Mouse (Mus musculus) forebrain, embryonic 10.5 days (tissue): ENCODE results near the gene Gpatch8. TPM values are rescaled to one million over a fixed set of nuclear protein-coding genes. Genes with fewer than 3 reads are reported as not detected.

Source experiments
- DNase-seq: peaks from one replicate; pipeline ENCODE4 v3.0.0-alpha.2; 2017; ENCODE audit warnings: low spot score; ENCODE audit errors: extremely low spot score
- H3K27ac ChIP-seq: fragments of 300-500 bp; sonication (generic); 2 replicates; pipeline ENCODE4 v1.5.1; 2016; ENCODE audit warnings: mild to moderate bottlenecking
- H3K27me3 ChIP-seq: fragments of 300-500 bp; sonication (generic); 2 replicates; pipeline ENCODE4 v1.6.1; 2016; ENCODE audit warnings: mild to moderate bottlenecking; ENCODE audit not compliant: poor library complexity, severe bottlenecking
- H3K36me3 ChIP-seq: fragments of 300-500 bp; sonication (generic); replicated peaks from 2 replicates; pipeline ENCODE4 v1.6.1; 2016; ENCODE audit warnings: mild to moderate bottlenecking, moderate library complexity
- H3K4me1 ChIP-seq: fragments of 300-500 bp; sonication (generic); 2 replicates; pipeline ENCODE4 v1.6.1; 2016
- H3K4me3 ChIP-seq: fragments of 300-500 bp; sonication (generic); 2 replicates; pipeline ENCODE4 v1.5.1; 2016; ENCODE audit warnings: mild to moderate bottlenecking, moderate library complexity
- H3K9me3 ChIP-seq: fragments of 300-500 bp; sonication (generic); 2 replicates; pipeline ENCODE4 v1.6.1; 2016; ENCODE audit warnings: mild to moderate bottlenecking, moderate library complexity
- WGBS: fragments of 180-500 bp; shearing (Covaris S2); methylation state at CpG from one replicate; pipeline ENCODE4 v1.1.7; 2016; 5-methylcytosine and 5-hydroxymethylcytosine counted together
- polyA plus RNA-seq: library from polyadenylated mRNA; unstranded; fragments of >200 nt; fragmentation: Nextera tagmentation; extraction: Ambion mirVana; gene quantifications from 2 replicates; pipeline ENCODE4 v1.2.1, GENCODE M21; 2016

Gene Gpatch8
- polyA plus RNA-seq, 1 experiment from 2014 or later, result 58.7 TPM

DNA sequence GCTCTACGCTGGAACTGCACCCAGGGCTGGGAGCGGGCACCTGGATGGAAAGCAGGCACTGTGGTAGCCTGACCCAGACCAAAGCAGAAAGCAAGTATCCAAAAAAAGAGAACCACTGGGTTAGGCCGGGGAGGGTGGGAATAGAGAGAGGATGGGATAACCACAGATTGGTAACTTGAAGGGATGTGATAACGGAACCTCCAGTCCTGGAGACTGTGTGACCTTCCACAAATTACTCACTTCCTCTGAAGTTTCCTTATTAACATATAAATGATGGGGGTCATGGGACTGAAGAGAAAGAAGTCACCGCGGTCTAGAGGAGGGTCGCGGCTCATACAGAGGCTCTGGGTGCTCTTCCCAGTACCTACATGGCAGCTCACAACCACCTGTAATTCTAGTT lies 115.9 kb downstream of the Gpatch8 start:
- peaks cover 58% of the 10 kb centered on the region for H3K27me3 ChIP-seq
- 92% methylated on average over 8 of the region's 8 CpGs for WGBS
- no peak overlapping the region for H3K4me3 ChIP-seq
- H3K36me3 ChIP-seq, result peaks cover 88% of the 10 kb centered on the region
- no peak for DNase-seq
- H3K9me3 ChIP-seq, result no peaks in the 10 kb centered on the region
- H3K4me1 ChIP-seq, result peaks cover 44% of the 10 kb centered on the region
- H3K27ac ChIP-seq, result no peak overlapping the region

DNA sequence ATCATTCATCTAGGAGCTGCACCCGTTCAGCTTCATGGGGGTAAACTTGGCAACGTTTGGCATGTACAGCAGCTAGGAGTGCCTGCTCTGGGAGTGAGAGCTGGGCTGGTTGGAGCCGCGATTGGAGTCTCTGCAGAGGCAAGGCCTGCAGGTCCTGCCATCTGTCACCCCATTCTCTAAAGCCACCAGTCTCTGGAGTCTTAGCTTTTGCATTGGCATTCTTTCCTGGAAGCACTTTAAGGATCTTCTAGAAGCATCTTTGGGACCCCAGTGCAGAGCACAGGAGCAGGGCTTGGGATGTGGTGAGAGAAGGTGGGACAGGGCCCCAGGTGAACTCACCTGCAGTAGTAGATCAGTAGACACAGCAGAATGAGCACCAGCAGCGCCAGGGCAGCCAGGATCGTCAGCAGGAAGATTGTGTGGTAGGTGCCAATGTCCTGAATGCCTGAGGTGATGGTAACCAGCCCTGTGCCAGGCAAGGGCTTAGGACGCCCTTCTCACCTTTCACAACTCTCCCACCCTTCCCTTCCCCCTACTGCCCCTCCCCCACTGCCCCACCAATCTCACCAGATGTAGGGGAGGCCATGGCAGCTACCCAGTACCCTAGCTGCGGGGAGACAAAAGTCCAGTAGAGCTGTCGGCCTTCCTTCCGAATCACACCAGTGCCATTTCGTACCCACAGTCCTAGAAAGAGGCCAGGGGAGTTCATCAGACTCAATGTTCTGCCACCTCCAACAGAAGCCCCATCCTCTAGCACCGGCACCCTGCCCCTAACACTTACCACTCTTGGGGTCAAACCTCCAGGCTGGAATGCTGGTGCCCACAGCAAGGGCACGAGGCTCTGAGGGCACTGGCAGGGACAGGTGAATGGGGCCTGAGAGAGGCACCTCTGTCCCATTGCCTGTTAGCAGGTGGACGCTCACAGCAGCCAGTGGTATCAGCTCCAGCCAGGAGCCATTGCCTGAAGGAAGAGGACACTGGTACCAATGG lies 116.8 kb downstream of the Gpatch8 start:
- Histone ChIP-seq H3K4me3 (0 out of 2 replicates have a peak overlapping the region, but pooled peaks have one; percentile 52), H3K9me3 (no peaks in the 10 kb centered on the region), H3K27ac (no peak overlapping the region), H3K4me1 (peaks cover 35% of the 10 kb centered on the region), H3K36me3 (peaks cover 96% of the 10 kb centered on the region), H3K27me3 (peaks cover 61% of the 10 kb centered on the region)
- WGBS, result 78% methylated on average over 14 of the region's 14 CpGs
- DNase-seq, result no peak

DNA sequence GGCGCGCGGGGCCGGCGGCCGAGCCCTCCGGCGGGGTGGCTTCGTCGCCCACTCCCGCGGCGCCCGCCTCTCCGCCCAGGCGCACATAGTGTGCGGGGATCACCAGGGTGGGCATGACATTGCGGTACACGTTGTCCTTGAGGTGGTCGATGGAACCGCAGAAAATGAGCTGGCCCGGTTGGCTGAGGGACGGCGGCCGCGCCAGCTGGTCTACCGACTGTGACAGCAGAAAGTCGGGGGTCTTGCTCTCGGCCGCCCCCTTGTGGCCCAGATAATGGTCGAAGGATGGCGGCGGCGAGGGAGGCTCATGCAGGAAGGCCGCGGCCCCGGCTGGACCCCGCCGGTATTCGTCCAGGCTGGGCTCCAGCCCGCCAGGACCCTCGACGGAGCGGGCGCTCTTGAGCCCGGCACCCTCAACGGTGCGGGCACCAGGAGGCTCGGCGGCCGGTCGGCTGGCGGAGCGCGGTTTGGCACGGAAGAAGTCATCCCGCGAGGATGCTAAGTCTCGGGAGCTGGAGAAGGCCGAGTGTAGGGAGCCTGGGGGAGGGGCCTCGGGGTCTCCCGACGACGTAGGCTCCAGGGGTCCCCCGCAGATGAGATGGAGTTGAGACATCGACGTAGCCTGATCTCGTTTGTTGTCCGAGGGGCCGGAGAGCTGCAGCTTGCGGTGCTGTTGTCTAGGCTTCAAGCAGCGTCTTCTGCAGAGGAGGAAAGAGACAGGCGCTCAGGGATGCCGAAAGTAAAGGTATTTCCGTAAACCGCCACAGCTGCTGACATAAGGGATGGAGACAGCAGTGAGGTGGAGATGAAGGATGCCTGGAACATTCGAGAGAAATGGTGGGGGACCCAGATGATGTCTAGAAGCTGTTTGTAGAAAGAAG lies 117.7 kb downstream of the Gpatch8 start:
- DNase-seq, result peak; percentile 89
- Histone ChIP-seq H3K4me3 (peak overlapping the region; percentile 52), H3K4me1 (peaks cover 26% of the 10 kb centered on the region), H3K9me3 (no peaks in the 10 kb centered on the region), H3K36me3 (peaks cover 97% of the 10 kb centered on the region), H3K27ac (peak overlapping the region; percentile 72), H3K27me3 (peaks cover 61% of the 10 kb centered on the region)
- 7% methylated on average over 77 of the region's 77 CpGs for WGBS

DNA sequence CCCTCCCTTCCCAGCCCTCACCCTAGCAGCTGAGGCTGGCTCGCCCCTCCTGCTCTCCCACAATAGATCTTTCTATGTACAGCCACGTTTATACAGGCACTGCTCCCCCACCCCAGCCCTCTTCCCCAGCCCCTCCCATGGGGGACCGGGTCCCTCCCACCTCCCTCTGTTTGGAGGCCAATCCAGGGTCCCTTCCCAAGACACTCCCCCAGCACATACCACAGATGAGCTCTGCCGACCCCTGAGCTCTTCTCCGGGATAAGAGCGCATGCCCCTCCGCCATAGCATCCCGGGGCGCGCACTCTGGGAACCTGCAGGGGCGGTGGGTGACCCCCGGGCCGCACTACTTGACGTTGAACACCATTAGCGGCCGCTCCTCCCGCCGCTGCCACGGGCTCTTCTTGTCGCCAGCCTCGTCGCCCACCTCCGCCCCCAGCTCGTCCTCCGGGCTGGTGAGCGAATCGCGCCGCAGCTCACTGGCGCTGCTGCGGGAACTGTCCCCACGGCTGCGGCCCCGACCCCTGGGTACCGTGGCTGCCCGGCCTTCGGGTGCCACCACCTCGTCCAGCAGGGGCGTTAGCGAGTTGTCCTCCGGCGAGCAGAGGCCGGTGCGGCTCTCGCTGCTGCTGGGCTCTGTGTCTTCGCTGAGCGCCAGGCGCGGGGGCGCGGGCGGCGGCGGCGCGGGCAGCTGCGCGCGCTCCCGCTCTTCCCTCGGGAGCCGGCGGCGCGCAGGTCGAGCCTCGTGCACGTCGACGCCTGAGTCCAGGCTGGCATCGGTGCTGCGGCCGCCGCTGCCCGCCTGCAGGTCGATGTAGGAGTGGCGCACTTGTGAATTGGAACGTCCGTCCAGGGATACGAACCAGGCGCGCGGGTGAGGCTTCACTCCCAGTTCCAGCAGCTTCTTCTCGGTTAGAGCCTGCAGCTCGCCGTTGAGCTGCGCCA lies 118.8 kb downstream of the Gpatch8 start:
- H3K4me3 ChIP-seq, result peak overlapping the region; percentile 52
- peaks cover 31% of the 10 kb centered on the region for H3K4me1 ChIP-seq
- 1% methylated on average over 87 of the region's 87 CpGs for WGBS
- H3K27ac ChIP-seq, result peak overlapping the region; percentile 72
- DNase-seq, result peak; percentile 62
- peaks cover 61% of the 10 kb centered on the region for H3K27me3 ChIP-seq
- no peaks in the 10 kb centered on the region for H3K9me3 ChIP-seq
- H3K36me3 ChIP-seq, result peaks cover 91% of the 10 kb centered on the region

DNA sequence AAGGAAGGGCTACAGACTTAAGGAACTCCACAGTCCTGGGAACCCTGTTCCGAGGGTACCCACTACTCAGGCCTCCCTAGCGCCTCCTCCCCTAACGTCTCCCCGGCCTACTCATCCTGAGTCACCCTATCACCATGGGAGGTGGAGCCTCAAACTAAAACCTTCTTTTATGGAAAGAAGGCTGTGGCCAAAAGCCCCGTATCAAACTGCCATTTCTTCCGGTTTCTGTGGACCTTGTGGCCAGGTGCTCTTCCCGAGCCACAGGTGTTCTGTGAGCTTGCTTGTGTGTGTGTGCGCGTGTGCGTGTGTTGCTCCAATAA lies 119.8 kb downstream of the Gpatch8 start:
- Histone ChIP-seq H3K4me1 (peaks cover 38% of the 10 kb centered on the region), H3K9me3 (no peaks in the 10 kb centered on the region), H3K27me3 (peaks cover 61% of the 10 kb centered on the region), H3K4me3 (no peak overlapping the region), H3K36me3 (peaks cover 82% of the 10 kb centered on the region), H3K27ac (no peak overlapping the region)
- DNase-seq, result no peak
- 85% methylated on average over 10 of the region's 10 CpGs for WGBS

DNA sequence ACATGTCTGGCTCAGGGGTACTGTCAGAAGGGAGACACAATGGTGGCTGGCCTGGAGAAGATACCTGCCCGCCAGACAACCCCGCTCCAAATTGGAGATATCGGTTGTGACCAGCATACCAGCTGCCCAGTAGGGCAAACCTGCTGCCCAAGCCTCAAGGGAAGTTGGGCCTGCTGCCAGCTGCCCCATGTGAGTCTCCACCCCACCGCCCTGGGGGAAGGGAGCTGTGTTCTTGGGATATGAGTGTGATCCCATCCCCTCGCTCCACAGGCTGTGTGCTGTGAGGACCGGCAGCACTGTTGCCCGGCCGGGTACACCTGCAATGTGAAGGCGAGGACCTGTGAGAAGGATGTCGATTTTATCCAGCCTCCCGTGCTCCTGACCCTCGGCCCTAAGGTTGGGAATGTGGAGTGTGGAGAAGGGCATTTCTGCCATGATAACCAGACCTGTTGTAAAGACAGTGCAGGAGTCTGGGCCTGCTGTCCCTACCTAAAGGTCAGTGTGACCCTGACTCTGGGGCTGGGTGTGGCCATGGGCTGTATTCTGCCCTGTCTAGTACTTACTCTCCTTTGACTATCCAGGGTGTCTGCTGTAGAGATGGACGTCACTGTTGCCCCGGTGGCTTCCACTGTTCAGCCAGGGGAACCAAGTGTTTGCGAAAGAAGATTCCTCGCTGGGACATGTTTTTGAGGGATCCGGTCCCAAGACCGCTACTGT lies 120.3 kb downstream of the Gpatch8 start:
- WGBS, result 92% methylated on average over 18 of the region's 18 CpGs
- Histone ChIP-seq H3K4me1 (peaks cover 43% of the 10 kb centered on the region), H3K36me3 (peaks cover 77% of the 10 kb centered on the region), H3K27ac (no peak overlapping the region), H3K27me3 (peaks cover 61% of the 10 kb centered on the region), H3K9me3 (no peaks in the 10 kb centered on the region), H3K4me3 (no peak overlapping the region; the same call in 1 of the 2 replicates)
- DNase-seq, result no peak

DNA sequence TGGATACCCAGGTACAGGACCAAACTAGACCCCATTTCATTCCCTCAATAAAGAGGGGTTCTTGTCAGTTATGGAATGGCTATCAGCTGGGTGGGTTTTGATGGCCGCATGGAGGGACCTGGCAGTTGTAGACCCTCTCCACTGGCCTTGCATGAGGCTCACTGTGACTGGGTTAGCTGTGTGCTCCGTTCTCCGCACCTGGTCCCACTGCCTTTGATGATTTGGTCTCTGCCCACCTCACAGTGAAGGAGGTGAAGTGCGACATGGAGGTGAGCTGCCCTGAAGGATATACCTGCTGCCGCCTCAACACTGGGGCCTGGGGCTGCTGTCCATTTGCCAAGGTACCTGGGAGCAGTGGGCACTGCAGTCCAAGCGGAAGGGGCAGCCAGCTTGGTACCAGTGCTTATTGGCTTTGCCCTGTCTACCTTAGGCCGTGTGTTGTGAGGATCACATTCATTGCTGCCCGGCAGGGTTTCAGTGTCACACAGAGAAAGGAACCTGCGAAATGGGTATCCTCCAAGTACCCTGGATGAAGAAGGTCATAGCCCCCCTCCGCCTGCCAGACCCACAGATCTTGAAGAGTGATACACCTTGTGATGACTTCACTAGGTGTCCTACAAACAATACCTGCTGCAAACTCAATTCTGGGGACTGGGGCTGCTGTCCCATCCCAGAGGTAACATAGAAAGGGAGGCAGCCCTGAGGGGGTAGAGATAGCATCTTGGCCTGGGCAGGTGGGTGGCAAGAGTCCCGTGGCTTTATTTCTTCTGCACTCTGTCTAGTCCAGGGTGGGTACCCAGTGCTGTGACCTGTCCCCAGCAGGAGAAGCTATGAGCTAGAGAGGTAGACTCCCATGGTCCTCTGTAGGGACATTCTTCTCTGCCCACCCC lies 121.1 kb downstream of the Gpatch8 start:
- Histone ChIP-seq H3K27ac (no peak overlapping the region), H3K36me3 (peaks cover 68% of the 10 kb centered on the region)
- WGBS, result 87% methylated on average over 11 of the region's 11 CpGs

DNA sequence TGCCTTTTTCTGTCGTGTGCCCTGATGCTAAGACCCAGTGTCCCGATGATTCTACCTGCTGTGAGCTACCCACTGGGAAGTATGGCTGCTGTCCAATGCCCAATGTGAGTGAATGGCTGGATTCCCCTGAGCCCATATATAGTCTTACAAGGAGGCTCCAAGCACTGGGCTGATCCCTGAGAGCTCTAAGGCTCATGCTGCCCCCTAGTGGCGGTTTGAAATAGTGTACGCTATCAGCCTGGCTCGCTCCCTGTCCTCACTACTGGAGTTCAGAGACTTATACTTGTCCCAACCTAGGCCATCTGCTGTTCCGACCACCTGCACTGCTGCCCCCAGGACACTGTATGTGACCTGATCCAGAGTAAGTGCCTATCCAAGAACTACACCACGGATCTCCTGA lies 121.8 kb downstream of the Gpatch8 start:
- DNase-seq, result peak; percentile 88
- Histone ChIP-seq H3K27me3 (peaks cover 50% of the 10 kb centered on the region), H3K9me3 (no peaks in the 10 kb centered on the region), H3K4me3 (peak overlapping the region; percentile 18; the same call in 1 of the 2 replicates), H3K4me1 (peaks cover 58% of the 10 kb centered on the region), H3K27ac (no peak overlapping the region), H3K36me3 (peaks cover 62% of the 10 kb centered on the region)
- 7% methylated on average over 7 of the region's 7 CpGs for whole genome bisulfite sequencing

More for the DNA sequence above, 121.1 kb downstream of the Gpatch8 start:
- DNase-seq, result no peak
- no peak overlapping the region; the same call in 1 of the 2 replicates for H3K4me3 ChIP-seq
- H3K9me3 ChIP-seq, result no peaks in the 10 kb centered on the region
- peaks cover 52% of the 10 kb centered on the region for H3K4me1 ChIP-seq
- peaks cover 56% of the 10 kb centered on the region for H3K27me3 ChIP-seq

DNA sequence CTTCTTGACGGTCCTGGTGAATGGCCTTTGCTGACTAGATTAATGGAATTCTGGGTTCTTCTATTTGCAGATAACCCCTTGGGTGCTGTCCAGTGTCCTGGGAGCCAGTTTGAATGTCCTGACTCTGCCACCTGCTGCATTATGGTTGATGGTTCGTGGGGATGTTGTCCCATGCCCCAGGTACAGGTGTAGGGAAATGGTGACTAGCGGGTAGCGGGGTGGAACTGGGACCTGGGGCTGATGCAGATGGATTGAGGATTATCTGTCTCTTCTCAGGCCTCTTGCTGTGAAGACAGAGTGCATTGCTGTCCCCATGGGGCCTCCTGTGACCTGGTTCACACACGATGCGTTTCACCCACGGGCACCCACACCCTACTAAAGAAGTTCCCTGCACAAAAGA lies 122.3 kb downstream of the Gpatch8 start:
- H3K27ac ChIP-seq, result no peak overlapping the region
- DNase-seq, result no peak
- H3K27me3 ChIP-seq, result peaks cover 50% of the 10 kb centered on the region
- H3K4me3 ChIP-seq, result no peak overlapping the region
- H3K4me1 ChIP-seq, result peaks cover 55% of the 10 kb centered on the region
- H3K9me3 ChIP-seq, result no peaks in the 10 kb centered on the region
- H3K36me3 ChIP-seq, result peaks cover 56% of the 10 kb centered on the region
- WGBS, result 87% methylated on average over 7 of the region's 7 CpGs

DNA sequence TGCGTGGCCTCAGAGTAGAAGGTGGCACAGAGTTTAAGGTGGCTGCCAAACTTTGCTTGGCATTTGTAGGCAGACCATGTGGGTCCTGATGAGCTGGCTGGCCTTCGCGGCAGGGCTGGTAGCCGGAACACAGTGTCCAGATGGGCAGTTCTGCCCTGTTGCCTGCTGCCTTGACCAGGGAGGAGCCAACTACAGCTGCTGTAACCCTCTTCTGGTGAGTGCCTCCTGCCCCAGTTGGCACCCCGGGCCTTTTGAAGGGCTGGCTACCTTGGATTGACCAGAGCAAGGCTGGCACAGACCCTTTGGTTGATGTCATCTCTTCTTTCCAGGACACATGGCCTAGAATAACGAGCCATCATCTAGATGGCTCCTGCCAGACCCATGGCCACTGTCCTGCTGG lies 123.3 kb downstream of the Gpatch8 start:
- Histone ChIP-seq H3K9me3 (no peaks in the 10 kb centered on the region), H3K4me1 (peaks cover 46% of the 10 kb centered on the region), H3K4me3 (peak overlapping the region; percentile 9; the same call in 1 of the 2 replicates), H3K27ac (no peak overlapping the region), H3K36me3 (peaks cover 46% of the 10 kb centered on the region), H3K27me3 (peaks cover 40% of the 10 kb centered on the region)
- WGBS, result 94% methylated on average over 6 of the region's 6 CpGs
- DNase-seq, result no peak
